11 mouse cellular contexts compared by ENCODE assay signal in genomic region chr9:13468778-13469177, GRCm38 (mm10). TPM values are rescaled to one million over a fixed set of nuclear protein-coding genes. Genes with fewer than 3 reads are reported as not detected.
DNase-seq lines count a peak whose midpoint lies in the region; ATAC-seq and TF ChIP-seq lines count a peak whose summit lies in the region.
"Had no signal": no experiment of that assay in that cellular context is flagged by ENCODE, and none has a peak within 500 bp of the region (broad histone marks: within the 10 kb centered on the region; RNA-seq: fewer than 3 reads in every experiment).

No protein-coding gene starts in this region.

- TF ChIP-seq EP300 in heart, postnatal 0 days (IDR thresholded peaks at IDR 0.05; ENCODE audit: low read depth): no peak

- H3K79me2 ChIP-seq in liver, adult 2 months (ENCODE audit: control insufficient read depth, insufficient read depth, low read length): no peaks in the 10 kb centered on the region

- H3K4me3 ChIP-seq in gastrocnemius, adult 2 months: no peak overlapping the region
- H3K4me3 ChIP-seq in liver, adult 2 months (ENCODE audit: insufficient read depth, low read depth, low read length): no peak overlapping the region
- no peak overlapping the region for H3K4me3 ChIP-seq in heart, postnatal 0 days (ENCODE audit: low read depth, low read length)
- H3K4me3 ChIP-seq in stomach, embryonic 15.5 days (replicated peaks): no peak overlapping the region

- no peak for TF ChIP-seq CTCF in gastrocnemius, adult 2 months (IDR thresholded peaks at IDR 0.05)
- TF ChIP-seq CTCF in liver, adult 2 months (IDR thresholded peaks at IDR 0.05; ENCODE audit: low read depth, low read length): no peak
- no peak for TF ChIP-seq CTCF in heart, postnatal 0 days (IDR thresholded peaks at IDR 0.05; ENCODE audit: low read depth)

- no peak for DNase-seq in gastrocnemius, adult 2 months
- DNase-seq in gastrocnemius, postnatal 14 days: no peak
- no peak for DNase-seq in liver, adult 2 months (ENCODE audit: extremely low read depth, low read depth, low spot score)
- DNase-seq in liver: no peak
- no peak for DNase-seq in heart, postnatal 0 days (ENCODE audit: low spot score)
- DNase-seq in urinary bladder, postnatal 10 days (ENCODE audit: low spot score): no peak
- no peak for DNase-seq in gastrocnemius, postnatal 36 days
- DNase-seq: layer of hippocampus, adult 9-11 months had no signal

- H3K4me1 ChIP-seq in liver, adult 2 months (ENCODE audit: control insufficient read depth, insufficient read depth, low read length): peaks cover 16% of the 10 kb centered on the region
- H3K4me1 ChIP-seq in heart, postnatal 0 days (ENCODE audit: control insufficient read depth, insufficient read depth): peaks cover 20% of the 10 kb centered on the region
- 0 out of 2 replicates have a peak, but pooled peaks cover 4% of the 10 kb centered on the region for H3K4me1 ChIP-seq in stomach, embryonic 15.5 days

- no peak for TF ChIP-seq POLR2A in liver, adult 2 months (IDR thresholded peaks at IDR 0.05; ENCODE audit: extremely low read depth, insufficient read depth, low read length)

- H3K9ac ChIP-seq in liver, adult 2 months (ENCODE audit: low read depth, low read length): no peak overlapping the region
- no peak overlapping the region for H3K9ac ChIP-seq in heart, postnatal 0 days (replicated peaks; ENCODE audit: low read depth, low read length)
- no peak overlapping the region for H3K9ac ChIP-seq in stomach, embryonic 15.5 days

- ATAC-seq in heart, postnatal 0 days (ENCODE audit: insufficient read depth, low read depth): no peak
- no peak for ATAC-seq in stomach, embryonic 15.5 days (ENCODE audit: insufficient read depth, low FRiP score, low read depth)

- 72% methylated on average over 6 of the region's 6 CpGs for WGBS in liver, adult 2 months
- WGBS in heart, postnatal 0 days: 55% methylated on average over 6 of the region's 6 CpGs
- 71% methylated on average over 6 of the region's 6 CpGs for WGBS in stomach, embryonic 15.5 days

- no peak overlapping the region for H3K4me2 ChIP-seq in heart, postnatal 0 days (ENCODE audit: low read depth, low read length)
- H3K4me2 ChIP-seq in stomach, embryonic 15.5 days: no peak overlapping the region

- no peaks in the 10 kb centered on the region for H3K36me3 ChIP-seq in liver, adult 2 months (ENCODE audit: control insufficient read depth, insufficient read depth, low read length)
- H3K36me3 ChIP-seq in heart, postnatal 0 days (replicated peaks; ENCODE audit: control insufficient read depth, insufficient read depth, low read length): no peaks in the 10 kb centered on the region
- no peaks in the 10 kb centered on the region for H3K36me3 ChIP-seq in stomach, embryonic 15.5 days

- intact Hi-C loops in gastrocnemius, adult 2 months (cut with DNase I): no loop called here
- intact Hi-C loops in gastrocnemius, postnatal 14 days (cut with DNase I; ENCODE audit: low total_unique reads): no loop called here
- intact Hi-C loops in gastrocnemius, postnatal 36 days (cut with DNase I): no loop called here

- H3K27me3 ChIP-seq in liver, adult 2 months (ENCODE audit: control insufficient read depth, insufficient read depth, low read length): no peaks in the 10 kb centered on the region
- no peaks in the 10 kb centered on the region for H3K27me3 ChIP-seq in heart, postnatal 0 days (ENCODE audit: control insufficient read depth, insufficient read depth, low read length)
- no peaks in the 10 kb centered on the region for H3K27me3 ChIP-seq in stomach, embryonic 15.5 days (replicated peaks)

- peak overlapping the region; percentile 79 for H3K27ac ChIP-seq in gastrocnemius, adult 2 months
- 0 out of 2 replicates have a peak overlapping the region, but pooled peaks have one; percentile 27 for H3K27ac ChIP-seq in liver, adult 2 months (replicated peaks; ENCODE audit: insufficient read depth, low read depth, low read length)
- H3K27ac ChIP-seq in heart, postnatal 0 days (ENCODE audit: low read depth): peak overlapping the region; percentile 68
- 0 out of 2 replicates have a peak overlapping the region, but pooled peaks have one; percentile 40 for H3K27ac ChIP-seq in stomach, embryonic 15.5 days

- H3K9me3 ChIP-seq in heart, postnatal 0 days (replicated peaks; ENCODE audit: control insufficient read depth, low read length): no peaks in the 10 kb centered on the region
- no peaks in the 10 kb centered on the region for H3K9me3 ChIP-seq in stomach, embryonic 15.5 days

RNA-seq across cellular contexts. Expression of gene Gm17571, which starts 22.2 kb away (rescaled TPM):
- total RNA-seq in gastrocnemius, adult 2 months (2021): not detected
- total RNA-seq in gastrocnemius, postnatal 14 days (2021): not detected
- total RNA-seq in liver, adult 2 months (2014; rRNA removed): not detected in 2 replicates
- not detected in 2 replicates for polyA plus RNA-seq in liver, adult 2 months (2012; rRNA removed)
- not detected in 2 replicates for total RNA-seq in heart, postnatal 0 days (2014; rRNA removed; ENCODE audit: low replicate concordance)
- not detected in 2 replicates for polyA plus RNA-seq in heart, postnatal 0 days (2015; fragmentation: Nextera tagmentation; extraction: Ambion mirVana)
- polyA plus RNA-seq in stomach, embryonic 15.5 days (2015; fragmentation: Nextera tagmentation; extraction: Ambion mirVana): not detected in 2 replicates
- total RNA-seq in gastrocnemius, postnatal 36 days (2021): not detected
- polyA plus RNA-seq: liver, embryonic 16.5 days; neural tube, embryonic 11.5 days had no signal

Comparison
In these comparisons a context has a peak if more than half of its experiments do, and no peak if none do; other contexts are left out.
1. H3K27ac ChIP-seq: peak in every context shown above with its lines; median percentile 79 in gastrocnemius, adult 2 months; 68 in heart, postnatal 0 days; 40 in stomach, embryonic 15.5 days; 27 in liver, adult 2 months.